Mouse (Mus musculus) MEL (cell line): ENCODE measurements at regions not wholly inside any gene's neighbourhood (a gene's known extent, or its start where the extent isn't known, plus 50 kb on each side); places are given as distances from the start of the nearest gene placed in this dataset.

Experiments used
- BHLHE40 ChIP-seq: IDR thresholded peaks from 2 replicates; pipeline ENCODE4 v1.6.1; 2012; ENCODE audit warnings: low read depth, mild to moderate bottlenecking, inconsistent platforms, low read length, improper control_type of control experiment, borderline replicate concordance
- CHD1 ChIP-seq: IDR thresholded peaks from 2 replicates; pipeline ENCODE4 v1.6.1; 2012; ENCODE audit warnings: low read depth, mild to moderate bottlenecking, inconsistent platforms, low read length, improper control_type of control experiment
- CTCF ChIP-seq, 3 experiments: IDR thresholded peaks in 2 of 3; conservative IDR thresholded peaks in 1 of 3; 2 replicates each; pipeline ENCODE4 v1.5.1; 2011 to 2012; ENCODE audit warnings: low read length in 3 of 3, low read depth in 2 of 3, mild to moderate bottlenecking in 2 of 3, improper control_type of control experiment in 1 of 3, inconsistent platforms in 1 of 3, mixed read lengths in 1 of 3, moderate library complexity in 1 of 3; ENCODE audit not compliant: control insufficient read depth in 1 of 3, insufficient read depth in 1 of 3, poor library complexity in 1 of 3, severe bottlenecking in 1 of 3
- E2F4 ChIP-seq: IDR thresholded peaks from 2 replicates; pipeline ENCODE4 v1.6.1; 2011; ENCODE audit warnings: low read depth, low read length, improper control_type of control experiment, borderline replicate concordance
- POLR2A ChIP-seq, 2 experiments: IDR thresholded peaks; 2 replicates each; pipeline ENCODE4 v1.6.1; 2011 to 2012; ENCODE audit warnings: low read length in 2 of 2, mild to moderate bottlenecking in 2 of 2, control low read depth in 1 of 2, improper control_type of control experiment in 1 of 2, low read depth in 1 of 2, moderate library complexity in 1 of 2; ENCODE audit not compliant: control insufficient read depth in 1 of 2, insufficient read depth in 1 of 2, poor library complexity in 1 of 2
- RAD21 ChIP-seq: IDR thresholded peaks from 2 replicates; pipeline ENCODE4 v1.6.1; 2011; ENCODE audit warnings: mild to moderate bottlenecking, low read depth, low read length, improper control_type of control experiment

- TF ChIP-seq E2F4 (no peak), RAD21 (no peak), CTCF (IDR thresholded peaks at IDR 0.05 in 2 of 3, conservative IDR thresholded peaks at IDR 0.05 in 1 of 3; ENCODE audit: control insufficient read depth in 1 of 3, insufficient read depth in 1 of 3, low read depth in 2 of 3, low read length in 3 of 3, poor library complexity in 1 of 3, severe bottlenecking in 1 of 3) (no peak), POLR2A (IDR thresholded peaks at IDR 0.05; ENCODE audit: control insufficient read depth in 1 of 2, insufficient read depth in 1 of 2, low read depth in 1 of 2, low read length in 2 of 2, poor library complexity in 1 of 2) (no peak), CHD1 (no peak), BHLHE40 (no peak)
Measured at GRCm38 (mm10) chr1:177623304-177623726, 106.3 kb upstream of the 1700016C15Rik start.
